Mouse (Mus musculus): ENCODE data around the gene Zbtb16.

DNA sequence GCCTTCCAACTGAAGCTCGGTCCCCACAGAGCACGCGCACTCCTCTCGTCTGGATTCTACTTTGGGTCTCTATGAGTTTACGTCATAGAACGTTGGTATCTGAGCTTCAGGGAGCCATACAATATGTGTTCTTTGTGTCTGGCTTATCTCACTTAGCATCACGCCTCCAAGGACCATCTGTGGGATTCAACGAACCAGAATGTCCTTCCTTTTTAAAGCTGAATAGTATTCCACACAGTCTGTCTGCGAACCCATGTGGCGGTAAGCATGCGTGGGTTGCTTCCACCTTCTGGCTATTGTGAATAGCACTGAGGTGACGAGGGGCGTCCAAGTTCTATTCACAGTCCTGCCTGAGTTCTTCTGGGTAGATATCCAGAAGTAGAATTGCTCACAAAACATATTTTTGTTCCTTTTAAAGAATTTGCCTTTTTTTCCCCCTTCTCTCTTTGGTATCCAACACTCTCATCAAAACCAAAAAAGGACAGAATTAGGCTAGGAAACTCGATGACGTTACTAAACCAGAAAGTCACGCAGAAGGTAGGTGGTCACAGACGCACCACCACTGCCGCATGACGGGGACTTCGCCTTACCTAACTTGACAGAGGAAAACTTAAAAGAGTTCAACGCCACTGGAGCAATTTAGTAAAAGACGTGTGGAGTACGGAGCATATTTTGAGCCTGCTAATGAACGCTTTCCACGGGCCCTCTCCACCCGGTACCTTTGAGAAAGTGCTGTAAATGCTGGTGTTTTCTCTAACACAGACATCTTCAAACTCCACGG is 32.4 kb downstream of the Zbtb16 start:
- TF ChIP-seq TBP (conservative IDR thresholded peaks at IDR 0.05; ENCODE audit: low read depth, low read length) (no peak), CTCF (conservative IDR thresholded peaks at IDR 0.05 in 1 of 2, IDR thresholded peaks at IDR 0.05 in 1 of 2; ENCODE audit: low read depth in 2 of 2, low read length in 2 of 2) (no peak), USF1 (IDR thresholded peaks at IDR 0.05; ENCODE audit: low read depth, low read length) (no peak), E2F4 (IDR thresholded peaks at IDR 0.05; ENCODE audit: insufficient replicate concordance, low read depth, low read length) (no peak), ZKSCAN1 (IDR thresholded peaks at IDR 0.05; ENCODE audit: borderline replicate concordance, low read depth, low read length) (no peak), ZNF384 (IDR thresholded peaks at IDR 0.05; ENCODE audit: low read depth, low read length) (no peak), POLR2A (IDR thresholded peaks at IDR 0.05; ENCODE audit: low read depth, low read length) (no peak), JUN (IDR thresholded peaks at IDR 0.05; ENCODE audit: insufficient read depth, low read depth, low read length) (no peak), EP300 (IDR thresholded peaks at IDR 0.05; ENCODE audit: low read length) (no peak), PAX5 (IDR thresholded peaks at IDR 0.05; ENCODE audit: low read length) (no peak), MAX (IDR thresholded peaks at IDR 0.05; ENCODE audit: low read length) (no peak), TCF12 (IDR thresholded peaks at IDR 0.05; ENCODE audit: low read depth, low read length) (no peak), ETS1 (conservative IDR thresholded peaks at IDR 0.05; ENCODE audit: low read depth, low read length) (no peak)
